Mouse (Mus musculus) heart, postnatal 0 days (tissue): Measurements from ENCODE around the gene Arnt2. TPM values are rescaled to one million over a fixed set of nuclear protein-coding genes. Genes with fewer than 3 reads are reported as not detected.

Source experiments
- ATAC-seq: fragments of 200-750 bp; cut with Nextera tagmentation; 2 replicates; pipeline ENCODE4 v1.8.0; 2017; ENCODE audit warnings: low read depth, moderate number of reproducible peaks, moderate library complexity; ENCODE audit not compliant: insufficient read depth
- DNase-seq: peaks from one replicate; pipeline ENCODE4 v3.0.0-alpha.2; 2016; ENCODE audit warnings: low spot score
- H3K27ac ChIP-seq: fragments of 300-500 bp; sonication (generic); 2 replicates; pipeline ENCODE4 v1.5.1; 2014; ENCODE audit warnings: low read depth, mild to moderate bottlenecking
- H3K27me3 ChIP-seq: fragments of 300-500 bp; sonication (generic); 2 replicates; pipeline ENCODE4 v1.6.1; 2014; ENCODE audit warnings: low read length, mixed read lengths; ENCODE audit not compliant: control insufficient read depth, insufficient read depth
- H3K36me3 ChIP-seq: fragments of 300-500 bp; sonication (generic); replicated peaks from 2 replicates; pipeline ENCODE4 v1.6.1; 2014; ENCODE audit warnings: low read length, mixed read lengths; ENCODE audit not compliant: control insufficient read depth, insufficient read depth
- H3K4me1 ChIP-seq: fragments of 300-500 bp; sonication (generic); 2 replicates; pipeline ENCODE4 v1.6.1; 2014; ENCODE audit warnings: antibody characterized with exemption; ENCODE audit not compliant: control insufficient read depth, insufficient read depth
- H3K4me2 ChIP-seq: fragments of 300-500 bp; sonication (generic); 2 replicates; pipeline ENCODE4 v1.6.1; 2014; ENCODE audit warnings: low read depth, mild to moderate bottlenecking, low read length, moderate library complexity
- H3K4me3 ChIP-seq: fragments of 300-500 bp; sonication (generic); 2 replicates; pipeline ENCODE4 v1.5.1; 2014; ENCODE audit warnings: low read depth, low read length
- H3K9ac ChIP-seq: fragments of 300-500 bp; sonication (generic); replicated peaks from 2 replicates; pipeline ENCODE4 v1.6.1; 2014; ENCODE audit warnings: low read depth, low read length, mixed read lengths
- H3K9me3 ChIP-seq: fragments of 300-500 bp; sonication (generic); replicated peaks from 2 replicates; pipeline ENCODE4 v1.6.1; 2016; ENCODE audit warnings: low read length; ENCODE audit not compliant: control insufficient read depth
- CTCF ChIP-seq: IDR thresholded peaks from 2 replicates; pipeline ENCODE4 v1.5.1; 2016; ENCODE audit warnings: antibody characterized with exemption, control low read depth, low read depth
- EP300 ChIP-seq: IDR thresholded peaks from 2 replicates; pipeline ENCODE4 v1.6.1; 2016; ENCODE audit warnings: antibody characterized with exemption, low read depth
- WGBS: fragments of 180-500 bp; shearing (Covaris S2); extraction: QIAGEN DNeasy Blood & Tissue Kit; methylation state at CpG from one replicate; pipeline ENCODE4 v1.1.7; 2014; 5-methylcytosine and 5-hydroxymethylcytosine counted together
- polyA plus RNA-seq: library from polyadenylated mRNA; unstranded; fragments of >200 nt; fragmentation: Nextera tagmentation; extraction: Ambion mirVana; gene quantifications from 2 replicates; pipeline ENCODE4 v1.2.1, GENCODE M21; 2015
- total RNA-seq: library from RNA; depleted of rRNA; stranded (reverse); fragments of >200 nt; gene quantifications from 2 replicates; pipeline ENCODE4 v1.2.3, GENCODE M21; 2014; ENCODE audit warnings: low replicate concordance

Arnt2 gene
- total and polyA plus RNA-seq, 2 experiments from 2014 or later, result 0.31 to 2.1 TPM

DNA sequence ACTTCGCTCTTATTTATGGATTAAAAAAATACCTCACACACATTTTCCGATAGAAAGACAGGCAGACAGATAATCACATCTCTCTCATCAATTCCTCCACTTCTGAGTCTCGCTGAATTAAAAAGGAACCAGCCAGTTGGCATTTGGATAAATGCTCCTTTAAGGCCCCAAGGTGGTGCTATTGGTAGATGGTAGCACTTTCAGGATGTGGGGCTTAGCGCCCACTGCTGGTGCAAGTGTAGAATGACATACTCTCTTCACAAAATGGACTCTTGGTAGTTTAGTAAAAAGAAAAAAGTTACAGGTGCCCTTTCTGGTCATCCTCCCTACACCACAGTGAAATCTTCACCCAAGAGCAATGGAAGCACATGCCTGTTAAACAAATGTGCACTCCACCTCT lies 37.1 kb upstream of the Arnt2 start:
- 25% methylated on average over 4 of the region's 4 CpGs for WGBS
- no peak for ATAC-seq
- no peak overlapping the region for H3K27ac ChIP-seq

DNA sequence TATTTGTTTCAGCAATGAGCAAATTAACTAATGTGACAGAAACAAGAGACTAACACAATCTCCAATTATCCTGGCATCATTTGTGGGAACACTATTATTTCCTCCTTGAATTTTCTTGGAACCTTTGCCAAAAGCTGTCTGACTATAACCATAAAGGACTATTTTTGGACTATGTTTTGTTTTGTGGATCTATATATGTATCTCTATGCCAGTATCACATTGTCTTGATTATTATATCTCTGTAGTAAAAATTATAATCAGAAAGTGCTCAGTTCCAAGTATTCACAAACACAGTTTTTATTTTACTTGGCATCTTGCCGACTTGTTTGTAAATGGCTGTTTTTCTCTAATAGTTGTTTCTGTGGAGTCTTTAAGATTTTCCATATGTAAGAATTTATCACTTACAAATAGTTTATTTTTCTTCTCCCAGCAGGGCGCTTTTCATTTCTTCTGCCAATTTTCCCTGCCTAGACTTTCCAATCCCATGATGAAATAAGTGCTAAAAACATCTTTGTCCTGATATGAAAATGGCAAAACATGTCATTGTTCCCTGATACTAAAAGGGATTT lies 32.5 kb upstream of the Arnt2 start:
- ATAC-seq (no peak), DNase-seq (no peak)
- Histone ChIP-seq H3K9ac (no peak overlapping the region), H3K4me2 (no peak overlapping the region), H3K27ac (no peak overlapping the region), H3K36me3 (no peaks in the 10 kb centered on the region), H3K4me3 (no peak overlapping the region), H3K9me3 (no peaks in the 10 kb centered on the region), H3K4me1 (no peaks in the 10 kb centered on the region), H3K27me3 (no peaks in the 10 kb centered on the region)
- 82% methylated on average over 2 of the region's 2 CpGs for WGBS
- TF ChIP-seq EP300 (no peak), CTCF (no peak)

More for the DNA sequence above, 37.1 kb upstream of the Arnt2 start:
- Histone ChIP-seq H3K4me1 (no peaks in the 10 kb centered on the region), H3K36me3 (no peaks in the 10 kb centered on the region), H3K4me3 (no peak overlapping the region), H3K4me2 (no peak overlapping the region), H3K9me3 (no peaks in the 10 kb centered on the region), H3K9ac (no peak overlapping the region), H3K27me3 (no peaks in the 10 kb centered on the region)
- TF ChIP-seq CTCF (peak; percentile 86), EP300 (no peak)
- DNase-seq, result peak; percentile 57

GRCm38 (mm10) chr7:84439606-84440005 lies 29.6 kb upstream of the Arnt2 start:
- H3K4me1 ChIP-seq, result no peaks in the 10 kb centered on the region
- WGBS, result 46% methylated on average over 1 of the region's 1 CpGs
- H3K9ac ChIP-seq, result no peak overlapping the region
- DNase-seq (no peak), ATAC-seq (no peak)
- no peak overlapping the region for H3K4me3 ChIP-seq
- no peaks in the 10 kb centered on the region for H3K9me3 ChIP-seq
- TF ChIP-seq CTCF (no peak), EP300 (no peak)
- H3K27ac ChIP-seq, result no peak overlapping the region
- no peak overlapping the region for H3K4me2 ChIP-seq
- H3K27me3 ChIP-seq, result no peaks in the 10 kb centered on the region
- no peaks in the 10 kb centered on the region for H3K36me3 ChIP-seq

DNA sequence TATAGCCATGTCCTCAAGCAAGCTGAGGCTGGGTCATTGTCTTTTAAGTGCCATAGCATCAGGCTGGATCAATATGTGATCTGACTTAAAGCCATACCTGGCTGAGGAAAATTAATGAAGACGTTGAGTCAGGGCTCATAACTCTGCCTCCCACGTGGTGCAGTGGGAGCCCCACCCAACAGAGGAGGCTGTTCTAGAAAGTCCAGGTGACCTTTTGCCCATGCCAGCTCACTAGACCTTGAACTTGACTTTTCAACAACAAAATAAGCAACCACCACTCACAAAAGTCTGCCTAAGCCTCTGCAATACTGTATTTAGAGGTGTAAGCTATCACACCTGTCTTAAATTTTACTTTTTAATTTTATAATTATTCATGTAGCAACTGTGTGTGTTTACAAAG lies 24.9 kb upstream of the Arnt2 start:
- WGBS, result 43% methylated on average over 2 of the region's 2 CpGs

GRCm38 (mm10) chr7:84432151-84432550 lies 22.2 kb upstream of the Arnt2 start:
- H3K9me3 ChIP-seq, result no peaks in the 10 kb centered on the region
- H3K9ac ChIP-seq, result no peak overlapping the region
- DNase-seq, result no peak
- H3K36me3 ChIP-seq, result no peaks in the 10 kb centered on the region
- TF ChIP-seq CTCF (no peak), EP300 (no peak)
- H3K27ac ChIP-seq, result no peak overlapping the region
- no peak for ATAC-seq
- no peaks in the 10 kb centered on the region for H3K4me1 ChIP-seq
- no peaks in the 10 kb centered on the region for H3K27me3 ChIP-seq
- H3K4me2 ChIP-seq, result no peak overlapping the region
- no peak overlapping the region for H3K4me3 ChIP-seq

More for the DNA sequence above, 24.9 kb upstream of the Arnt2 start:
- H3K4me2 ChIP-seq, result no peak overlapping the region
- H3K4me3 ChIP-seq, result no peak overlapping the region
- no peak for ATAC-seq
- no peak overlapping the region for H3K27ac ChIP-seq
- no peak for DNase-seq
- TF ChIP-seq EP300 (no peak), CTCF (no peak)
- H3K9ac ChIP-seq, result no peak overlapping the region
- no peaks in the 10 kb centered on the region for H3K4me1 ChIP-seq
- no peaks in the 10 kb centered on the region for H3K9me3 ChIP-seq
- H3K27me3 ChIP-seq, result no peaks in the 10 kb centered on the region
- H3K36me3 ChIP-seq, result no peaks in the 10 kb centered on the region

GRCm38 (mm10) chr7:84427221-84427620 lies 17.2 kb upstream of the Arnt2 start:
- Histone ChIP-seq H3K4me2 (no peak overlapping the region), H3K4me1 (no peaks in the 10 kb centered on the region), H3K9ac (no peak overlapping the region), H3K27me3 (no peaks in the 10 kb centered on the region), H3K9me3 (no peaks in the 10 kb centered on the region), H3K4me3 (no peak overlapping the region), H3K36me3 (no peaks in the 10 kb centered on the region), H3K27ac (no peak overlapping the region)
- no peak for DNase-seq
- WGBS, result 79% methylated on average over 2 of the region's 2 CpGs
- ATAC-seq, result no peak
- TF ChIP-seq CTCF (no peak), EP300 (no peak)
